Mouse (Mus musculus) forebrain, embryonic 14.5 days (tissue): ENCODE measurements around the gene Olfr924. TPM values are rescaled to one million over a fixed set of nuclear protein-coding genes. Genes with fewer than 3 reads are reported as not detected.

Experiments
- polyA plus RNA-seq: library from polyadenylated mRNA; unstranded; fragments of >200 nt; fragmentation: Nextera tagmentation; extraction: Ambion mirVana; gene quantifications from 2 replicates; pipeline ENCODE4 v1.2.1, GENCODE M21; 2014

Olfr924 gene
- polyA plus RNA-seq, 1 experiment from 2014 or later, result not detected

Other genes with a start within 250 kb of the Olfr924 start
- not detected in 2 replicates for gene Olfr914, start 239.3 kb upstream of the Olfr924 start, polyA plus RNA-seq
- not detected in 2 replicates for gene Olfr916, start 184.6 kb upstream of the Olfr924 start, polyA plus RNA-seq
- not detected in 2 replicates for gene Olfr917, start 178.6 kb upstream of the Olfr924 start, polyA plus RNA-seq
- not detected in 2 replicates for gene Olfr918, start 169.8 kb upstream of the Olfr924 start, polyA plus RNA-seq
- gene Olfr919, start 140.8 kb upstream of the Olfr924 start, polyA plus RNA-seq, result not detected in 2 replicates
- 6.9 and 7.3 TPM in 2 replicates for gene Vwa5a, start 126.2 kb upstream of the Olfr924 start, polyA plus RNA-seq
- not detected in 2 replicates for gene Olfr920, start 92.2 kb upstream of the Olfr924 start, polyA plus RNA-seq
- not detected in 2 replicates for gene Olfr921, start 71.4 kb upstream of the Olfr924 start, polyA plus RNA-seq
- not detected in 2 replicates for gene Olfr922, start 29.8 kb upstream of the Olfr924 start, polyA plus RNA-seq
- not detected in 2 replicates for gene Olfr923, start 17.9 kb upstream of the Olfr924 start, polyA plus RNA-seq
- not detected in 2 replicates for gene Olfr26, start 10.6 kb downstream of the Olfr924 start, polyA plus RNA-seq
- gene Olfr926, start 32.7 kb downstream of the Olfr924 start, polyA plus RNA-seq, result not detected in 2 replicates
- not detected in 2 replicates for gene Olfr930, start 85.4 kb downstream of the Olfr924 start, polyA plus RNA-seq
- not detected in 2 replicates for gene Olfr933, start 127.9 kb downstream of the Olfr924 start, polyA plus RNA-seq
- not detected in 2 replicates for gene Olfr934, start 143.9 kb downstream of the Olfr924 start, polyA plus RNA-seq
- gene Olfr935, start 155.2 kb downstream of the Olfr924 start, polyA plus RNA-seq, result not detected in 2 replicates
- not detected in 2 replicates for gene Olfr146, start 178.9 kb downstream of the Olfr924 start, polyA plus RNA-seq
- gene Olfr937, start 220.5 kb downstream of the Olfr924 start, polyA plus RNA-seq, result not detected in 2 replicates
- gene Olfr938, start 234.4 kb downstream of the Olfr924 start, polyA plus RNA-seq, result not detected in 2 replicates